Mouse (Mus musculus) intestine, postnatal 0 days (tissue): ENCODE results near the gene Sptbn4. TPM values are rescaled to one million over a fixed set of nuclear protein-coding genes. Genes with fewer than 3 reads are reported as not detected.

ENCODE experiments used
- ATAC-seq: fragments of 200-750 bp; cut with Nextera tagmentation; 2 replicates; pipeline ENCODE4 v1.8.0; 2017; ENCODE audit warnings: mild to moderate bottlenecking, moderate TSS enrichment, moderate library complexity
- H3K27ac ChIP-seq: fragments of 300-500 bp; sonication (generic); 2 replicates; pipeline ENCODE4 v1.5.1; 2014; ENCODE audit warnings: mild to moderate bottlenecking, low read depth, low read length, moderate library complexity
- H3K27me3 ChIP-seq: fragments of 300-500 bp; sonication (generic); replicated peaks from 2 replicates; pipeline ENCODE4 v1.6.1; 2014; ENCODE audit warnings: low read length, mixed read lengths; ENCODE audit not compliant: control insufficient read depth, insufficient read depth
- H3K36me3 ChIP-seq: fragments of 300-500 bp; sonication (generic); 2 replicates; pipeline ENCODE4 v1.6.1; 2014; ENCODE audit warnings: mild to moderate bottlenecking, moderate library complexity; ENCODE audit not compliant: control insufficient read depth, insufficient read depth
- H3K4me1 ChIP-seq: fragments of 300-500 bp; sonication (generic); replicated peaks from 2 replicates; pipeline ENCODE4 v1.6.1; 2014; ENCODE audit warnings: antibody characterized with exemption, low read length, mixed read lengths; ENCODE audit not compliant: control insufficient read depth, insufficient read depth
- H3K4me2 ChIP-seq: fragments of 300-500 bp; sonication (generic); replicated peaks from 2 replicates; pipeline ENCODE4 v1.6.1; 2014; ENCODE audit warnings: low read depth, mild to moderate bottlenecking, moderate library complexity
- H3K4me3 ChIP-seq: fragments of 300-500 bp; sonication (generic); 2 replicates; pipeline ENCODE4 v1.5.1; 2014; ENCODE audit warnings: low read depth, low read length
- H3K9ac ChIP-seq: fragments of 300-500 bp; sonication (generic); 2 replicates; pipeline ENCODE4 v1.6.1; 2014; ENCODE audit warnings: mild to moderate bottlenecking, low read depth, low read length
- H3K9me3 ChIP-seq: fragments of 300-500 bp; sonication (generic); 2 replicates; pipeline ENCODE4 v1.6.1; 2016; ENCODE audit warnings: mixed run types; ENCODE audit not compliant: control insufficient read depth
- CTCF ChIP-seq: sonication (generic); IDR thresholded peaks from 2 replicates; pipeline ENCODE4 v1.5.1; 2016; ENCODE audit warnings: low read depth, mild to moderate bottlenecking, control low read depth, antibody characterized with exemption, moderate library complexity
- WGBS: fragments of 180-500 bp; shearing (Covaris S2); extraction: QIAGEN DNeasy Blood & Tissue Kit; methylation state at CpG from one replicate; pipeline ENCODE4 v1.1.7; 2014; 5-methylcytosine and 5-hydroxymethylcytosine counted together
- polyA plus RNA-seq: library from polyadenylated mRNA; unstranded; fragments of >200 nt; fragmentation: Nextera tagmentation; extraction: Ambion mirVana; gene quantifications from 2 replicates; pipeline ENCODE4 v1.2.1, GENCODE M21; 2015

Sptbn4 gene
- polyA plus RNA-seq, 1 experiment from 2014 or later: 0.17 TPM

DNA sequence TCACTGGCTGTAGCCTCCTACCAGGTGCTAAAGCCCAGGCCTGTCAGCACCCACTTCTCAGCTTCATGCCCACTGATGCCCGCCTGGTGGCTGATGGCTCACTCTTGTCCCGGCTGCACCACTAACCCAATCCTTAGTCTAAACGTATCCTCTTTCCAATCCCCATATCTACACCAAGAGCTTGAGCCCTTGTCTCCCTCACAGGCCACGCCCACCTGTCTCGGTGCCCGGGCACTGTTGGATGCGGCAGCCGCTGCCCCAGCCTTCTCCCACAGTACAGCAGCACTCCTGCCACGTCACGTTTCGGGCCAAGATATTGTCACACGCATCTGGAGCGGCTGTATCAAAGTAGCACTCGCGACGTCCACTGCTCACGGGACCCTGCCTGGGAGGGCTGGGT lies 137.2 kb downstream of the Sptbn4 start:
- ATAC-seq: no peak
- 0 out of 2 replicates have a peak, but pooled peaks cover 5% of the 10 kb centered on the region for H3K36me3 ChIP-seq
- no peak overlapping the region for H3K27ac ChIP-seq
- H3K9me3 ChIP-seq: 0 out of 2 replicates have a peak, but pooled peaks cover 7% of the 10 kb centered on the region
- no peaks in the 10 kb centered on the region; the same call in 1 of the 2 replicates for H3K4me1 ChIP-seq
- WGBS: 17% methylated on average over 17 of the region's 17 CpGs
- no peak overlapping the region for H3K4me3 ChIP-seq
- TF ChIP-seq CTCF: no peak
- H3K9ac ChIP-seq: no peak overlapping the region
- no peaks in the 10 kb centered on the region for H3K27me3 ChIP-seq
- peak overlapping the region; percentile 51 for H3K4me2 ChIP-seq

DNA sequence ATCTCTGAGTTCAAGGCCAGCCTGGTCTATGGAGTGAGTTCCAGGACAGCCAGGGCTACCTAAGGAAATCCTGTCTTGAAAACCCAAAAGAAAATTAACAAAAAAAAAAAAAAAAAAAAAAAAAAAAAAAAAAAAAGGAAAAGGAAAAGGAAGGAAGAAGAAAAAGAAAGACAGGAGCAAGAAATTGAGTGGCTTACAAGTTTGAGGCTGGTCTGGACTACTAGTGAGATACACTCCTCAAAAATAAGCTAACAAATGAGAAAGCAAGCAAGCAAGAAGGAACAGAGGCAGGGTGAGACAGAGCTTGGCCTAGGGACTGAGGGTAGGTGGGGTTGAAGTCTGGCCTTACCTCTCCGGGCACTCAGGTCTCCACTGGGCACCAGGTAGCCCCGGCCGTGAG lies 137.7 kb downstream of the Sptbn4 start:
- Histone ChIP-seq H3K36me3 (0 out of 2 replicates have a peak, but pooled peaks cover 5% of the 10 kb centered on the region), H3K9me3 (0 out of 2 replicates have a peak, but pooled peaks cover 7% of the 10 kb centered on the region), H3K27ac (no peak overlapping the region), H3K4me1 (no peaks in the 10 kb centered on the region; the same call in 1 of the 2 replicates), H3K4me3 (no peak overlapping the region), H3K9ac (no peak overlapping the region), H3K4me2 (no peak overlapping the region), H3K27me3 (no peaks in the 10 kb centered on the region)
- ATAC-seq: no peak
- WGBS: 74% methylated on average over 3 of the region's 3 CpGs
- TF ChIP-seq CTCF: no peak

DNA sequence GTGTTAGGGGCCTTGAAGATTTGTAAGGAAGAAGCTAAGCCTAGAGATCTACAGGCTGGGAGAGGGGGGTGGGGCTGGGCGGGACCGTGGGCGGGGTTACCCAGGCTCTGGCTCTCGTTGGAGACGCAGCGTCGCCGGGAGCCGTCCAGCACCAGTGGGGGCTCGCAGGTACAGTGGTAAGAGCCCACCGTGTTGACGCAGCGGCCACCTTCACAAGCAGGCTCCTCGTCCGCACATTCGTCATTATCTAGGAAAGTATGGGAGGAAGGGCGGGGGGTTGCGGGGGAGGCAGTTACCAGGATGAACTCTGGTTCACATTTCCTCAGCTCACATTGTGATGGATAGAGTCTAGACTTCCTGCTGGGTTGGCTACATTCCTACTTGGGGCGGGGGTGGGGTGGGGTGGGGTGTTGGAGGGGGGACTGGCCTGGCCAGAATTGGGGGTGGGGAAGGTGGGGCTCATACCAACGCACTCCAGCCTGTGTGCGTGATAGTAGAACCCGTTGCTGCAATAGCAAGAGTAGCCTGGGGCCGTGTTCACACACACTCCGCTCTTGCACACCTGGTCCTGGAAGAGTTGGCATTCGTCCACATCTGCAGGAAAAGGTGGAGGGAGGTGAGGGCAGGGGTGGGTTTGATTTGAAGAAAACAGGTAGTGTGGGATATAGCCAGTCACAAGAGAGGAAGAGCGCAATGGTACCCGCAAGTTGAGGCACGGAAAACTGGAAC lies 138.5 kb downstream of the Sptbn4 start:
- ATAC-seq: 0 out of 2 replicates have a peak, but pooled peaks have one; percentile 14
- WGBS: 16% methylated on average over 28 of the region's 28 CpGs

DNA sequence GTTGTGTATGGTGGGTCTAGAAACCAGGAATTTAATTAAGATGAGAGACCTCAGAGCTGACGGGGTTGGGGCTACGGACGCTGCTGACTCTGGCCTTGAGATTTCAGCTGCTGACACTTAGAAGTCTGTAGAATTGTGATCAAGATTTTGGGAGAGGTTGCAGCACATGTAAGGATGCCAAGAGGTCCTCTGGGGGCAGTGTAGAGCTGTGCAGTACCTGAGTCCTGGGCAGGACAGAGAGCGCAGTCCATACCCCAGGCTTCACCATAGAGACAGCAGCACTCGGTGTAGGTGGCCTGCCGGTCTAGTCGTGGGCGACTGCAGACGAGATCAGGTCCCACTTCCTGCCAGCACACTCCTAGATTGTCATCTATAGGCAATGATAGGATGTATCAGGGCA lies 139.9 kb downstream of the Sptbn4 start:
- no peaks in the 10 kb centered on the region for H3K27me3 ChIP-seq
- H3K27ac ChIP-seq: no peak overlapping the region
- TF ChIP-seq CTCF: peak; percentile 49
- H3K9me3 ChIP-seq: no peaks in the 10 kb centered on the region
- no peaks in the 10 kb centered on the region for H3K36me3 ChIP-seq
- H3K9ac ChIP-seq: no peak overlapping the region
- ATAC-seq: no peak
- H3K4me3 ChIP-seq: no peak overlapping the region
- WGBS: 81% methylated on average over 9 of the region's 9 CpGs
- H3K4me1 ChIP-seq: no peaks in the 10 kb centered on the region; the same call in 1 of the 2 replicates
- no peak overlapping the region for H3K4me2 ChIP-seq

More for the DNA sequence above, 138.5 kb downstream of the Sptbn4 start:
- H3K4me2 ChIP-seq: peak overlapping the region; percentile 63
- no peak for TF ChIP-seq CTCF
- H3K4me3 ChIP-seq: peak overlapping the region; percentile 23
- H3K27me3 ChIP-seq: no peaks in the 10 kb centered on the region
- no peak overlapping the region for H3K9ac ChIP-seq
- H3K27ac ChIP-seq: no peak overlapping the region
- H3K4me1 ChIP-seq: no peaks in the 10 kb centered on the region; the same call in 1 of the 2 replicates
- 0 out of 2 replicates have a peak, but pooled peaks cover 1% of the 10 kb centered on the region for H3K36me3 ChIP-seq
- 0 out of 2 replicates have a peak, but pooled peaks cover 1% of the 10 kb centered on the region for H3K9me3 ChIP-seq

Other genes starting within 250 kb of the Sptbn4 start
- gene Itpkc, start 219.0 kb downstream of the Sptbn4 start, polyA plus RNA-seq: 8.6 and 9.0 TPM in 2 replicates
- 16.8 and 18.7 TPM in 2 replicates for gene Coq8b, start 214.7 kb downstream of the Sptbn4 start, polyA plus RNA-seq
- gene Numbl, start 189.3 kb downstream of the Sptbn4 start, polyA plus RNA-seq: 6.6 and 7.5 TPM in 2 replicates
- 40.7 and 43.7 TPM in 2 replicates for gene Ltbp4, start 110.0 kb downstream of the Sptbn4 start, polyA plus RNA-seq
- 26.9 and 29.1 TPM in 2 replicates for gene Shkbp1, start 91.7 kb downstream of the Sptbn4 start, polyA plus RNA-seq
- gene Gm20479, start 90.3 kb downstream of the Sptbn4 start, polyA plus RNA-seq: 0.61 and 0.72 TPM in 2 replicates
- gene Blvrb, start 292 bp upstream of the Sptbn4 start, polyA plus RNA-seq: 60.4 and 67.3 TPM in 2 replicates
- 22.8 and 24.0 TPM in 2 replicates for gene Sertad3, start 26.1 kb upstream of the Sptbn4 start, polyA plus RNA-seq
- gene Sertad1, start 39.2 kb upstream of the Sptbn4 start, polyA plus RNA-seq: 42.7 and 43.1 TPM in 2 replicates
- 1.3 and 1.4 TPM in 2 replicates for gene Prx, start 51.6 kb upstream of the Sptbn4 start, polyA plus RNA-seq
- gene Hipk4, start 75.6 kb upstream of the Sptbn4 start, polyA plus RNA-seq: 0.10 and 0.24 TPM in 2 replicates
- 45.8 and 48.7 TPM in 2 replicates for gene Pld3, start 105.5 kb upstream of the Sptbn4 start, polyA plus RNA-seq
- gene 2310022A10Rik, start 105.5 kb upstream of the Sptbn4 start, polyA plus RNA-seq: 9.0 and 10.2 TPM in 2 replicates
- gene Akt2, start 143.9 kb upstream of the Sptbn4 start, polyA plus RNA-seq: 35.8 and 36.4 TPM in 2 replicates
- 1.3 and 1.6 TPM in 2 replicates for gene Ttc9b, start 206.2 kb upstream of the Sptbn4 start, polyA plus RNA-seq
- 3.2 and 3.6 TPM in 2 replicates for gene Map3k10, start 226.9 kb upstream of the Sptbn4 start, polyA plus RNA-seq
- 1.1 and 1.2 TPM in 2 replicates for gene Zfp607b, start 241.7 kb upstream of the Sptbn4 start, polyA plus RNA-seq